Mouse (Mus musculus) cerebellum, postnatal 36 days (tissue): ENCODE results near the gene Serpinb9d.
"Not testable (repeated sequence)": the region's sequence is repeated elsewhere in the genome, so short reads cannot be mapped to it uniquely, and the experiment has no call there.

Experiments used
- DNase-seq, 2 experiments: peaks; one replicate each; pipeline ENCODE4 v3.0.0; 2021 to 2022; ENCODE audit warnings: mixed read lengths in 2 of 2

The Serpinb9d gene

DNA sequence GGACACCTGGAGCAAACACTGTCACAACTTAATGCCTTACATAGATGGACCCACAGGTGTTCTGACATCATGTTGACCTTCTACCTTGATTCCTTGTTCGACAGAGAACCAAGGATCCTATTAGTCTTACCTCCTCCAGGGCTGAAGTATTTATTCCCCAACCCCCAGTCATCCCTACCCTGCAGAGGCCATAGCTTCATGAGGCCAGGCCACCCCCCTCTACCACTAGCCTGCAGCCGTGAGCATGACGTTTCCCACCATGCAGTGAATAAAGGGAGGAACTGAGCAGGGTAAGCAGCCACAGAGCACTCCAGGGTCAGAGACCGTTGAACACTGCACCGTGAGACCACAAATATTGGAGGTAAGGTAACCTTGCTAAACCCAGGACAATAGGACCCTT, at the start of gene Serpinb9d:
Gene Serpinb9d, plus strand, starts transcription at position 301 of the 400 bp plus-strand sequence.
- no peak for DNase-seq

GRCm38 (mm10) chr13:33159642-33160041, 33.1 kb upstream of the Serpinb9d start, which contains the start of gene Serpinb9c:
Gene Serpinb9c (minus strand): TSS chr13:33159742.
- no peak for DNase-seq

DNA sequence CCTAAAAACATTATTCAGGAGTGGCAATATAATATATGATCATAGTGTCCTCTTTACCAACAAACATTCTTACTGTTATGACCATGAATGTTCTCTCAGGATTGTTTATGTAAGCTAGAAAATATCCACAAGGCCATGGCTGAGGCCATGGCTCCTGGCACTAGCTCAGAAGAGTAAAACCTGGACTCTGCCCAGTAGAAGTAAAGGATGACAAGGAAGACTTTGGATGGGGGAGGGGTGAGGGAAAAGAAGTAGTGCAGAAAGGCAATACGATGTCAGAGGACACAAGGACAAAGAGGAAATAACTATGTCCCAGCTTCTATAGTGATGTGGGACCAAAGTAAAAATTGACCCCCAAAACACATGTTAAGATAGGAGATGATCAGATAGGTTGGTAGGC, 2.3 kb upstream of the Serpinb9d start:
- DNase-seq: not testable (repeated sequence)

GRCm38 (mm10) chr13:33199740-33200139, 7.0 kb downstream of the Serpinb9d start:
- DNase-seq: no peak

DNA sequence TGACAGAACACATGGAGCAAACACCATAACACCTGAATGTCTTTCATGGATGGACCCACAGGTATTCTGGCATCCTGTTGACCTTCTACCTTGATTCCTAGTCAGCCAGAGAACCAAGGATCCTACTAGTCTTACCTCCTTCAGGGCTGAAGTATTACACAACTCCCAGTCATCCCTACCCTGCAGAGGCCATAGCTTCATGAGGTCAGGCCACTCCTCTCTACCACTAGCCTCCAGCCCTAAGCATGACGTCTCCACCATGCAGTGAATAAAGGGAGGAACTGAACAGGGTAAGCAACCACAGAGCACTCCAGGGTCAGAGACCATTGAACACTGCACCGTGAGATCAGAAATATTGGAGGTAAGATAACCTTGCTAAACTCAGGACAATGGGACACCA, 56.6 kb downstream of the Serpinb9d start, which contains the start of gene Serpinb9e:
Gene Serpinb9e, plus strand, starts transcription at position 301 of the 400 bp plus-strand sequence.
- not testable (repeated sequence) for DNase-seq
